Mouse (Mus musculus): Measurements from ENCODE around the gene Stx5a. TPM values are rescaled to one million over a fixed set of nuclear protein-coding genes. Genes with fewer than 3 reads are reported as not detected.
A peak's percentile ranks its signal among the peaks of the same experiment; 100 is the strongest.

The Stx5a gene
- polyA plus RNA-seq, 1 experiment = 32.9 TPM

DNA sequence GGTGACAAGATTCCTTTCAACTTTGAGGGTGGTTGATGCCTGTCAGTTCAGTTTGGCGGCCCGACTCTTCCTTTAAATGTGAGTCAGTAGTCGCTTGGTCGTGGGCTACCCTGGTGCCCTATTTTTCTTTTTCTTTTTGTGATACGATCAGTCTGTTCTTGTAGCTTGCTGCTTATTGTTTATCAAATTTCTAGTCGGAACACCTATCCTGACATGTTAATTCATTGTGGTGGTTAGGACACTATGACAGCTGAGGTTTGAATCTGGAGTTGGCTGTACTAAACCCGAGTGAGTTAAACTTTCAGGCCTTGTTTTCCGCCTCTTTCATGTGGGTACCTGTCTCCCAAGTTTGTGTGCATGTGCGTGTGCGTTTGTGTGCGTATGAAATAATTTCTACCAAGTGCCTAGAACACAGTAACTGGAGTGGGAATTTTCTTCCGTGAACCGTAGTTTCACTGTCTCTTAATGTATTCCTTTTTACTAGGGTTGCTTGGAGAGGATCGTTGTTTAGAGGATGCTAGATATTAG lies 16.3 kb downstream of the Stx5a start:
- peaks cover 70% of the 10 kb centered on the region for H3K79me2 ChIP-seq (ENCODE audit: control insufficient read depth, insufficient read depth)
- peak overlapping the region; percentile 95 for H3K4me3 ChIP-seq (ENCODE audit: insufficient read depth, poor library complexity, severe bottlenecking)
- peaks cover 34% of the 10 kb centered on the region for H3K36me3 ChIP-seq (ENCODE audit: control insufficient read depth, insufficient read depth)
- no peak for TF ChIP-seq CEBPB (IDR thresholded peaks at IDR 0.05; ENCODE audit: low read depth)
- TF ChIP-seq MYOD1 (IDR thresholded peaks at IDR 0.05; ENCODE audit: control insufficient read depth, insufficient read length, low read depth) = no peak
- TF ChIP-seq MAX (IDR thresholded peaks at IDR 0.05) = no peak
- TF ChIP-seq FOSL1 (IDR thresholded peaks at IDR 0.05; ENCODE audit: insufficient read depth, low read length, poor library complexity, severe bottlenecking) = no peak
- no peak for TF ChIP-seq USF1 (IDR thresholded peaks at IDR 0.05; ENCODE audit: low read depth)
- no peak for TF ChIP-seq MYOG (IDR thresholded peaks at IDR 0.05; ENCODE audit: control insufficient read depth, extremely low read depth, insufficient read length)
- TF ChIP-seq CTCF (IDR thresholded peaks at IDR 0.05; ENCODE audit: control insufficient read depth, insufficient read depth, insufficient read length) = no peak
- H3ac ChIP-seq (ENCODE audit: control insufficient read depth, insufficient read length, low read depth) = peak overlapping the region; percentile 99
- H3K27me3 ChIP-seq (ENCODE audit: control insufficient read depth, insufficient read depth, insufficient read length) = no peaks in the 10 kb centered on the region
- peaks cover 52% of the 10 kb centered on the region for H3K79me3 ChIP-seq (ENCODE audit: low read depth)

DNA sequence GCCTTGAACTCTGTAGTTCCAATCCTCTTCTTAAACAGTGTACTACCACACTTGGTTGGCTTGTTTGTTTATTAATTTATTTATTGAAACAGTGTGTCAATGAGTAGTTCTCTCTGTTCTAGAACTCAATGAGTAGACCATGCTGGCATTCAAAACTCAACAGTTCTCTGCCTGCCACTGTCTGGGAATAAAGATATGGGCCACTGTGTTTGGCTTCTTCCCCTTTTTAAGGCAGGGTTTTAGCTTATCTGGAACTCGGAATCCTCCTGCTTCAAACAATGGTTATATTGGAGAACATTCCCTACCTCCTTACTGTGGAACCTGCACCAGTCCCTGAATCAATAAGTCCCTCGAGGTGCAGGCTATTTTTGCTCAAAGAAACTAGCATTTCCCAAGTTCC lies 17.7 kb downstream of the Stx5a start:
- Histone ChIP-seq H3K27me3 (ENCODE audit: control insufficient read depth, insufficient read depth, insufficient read length) (no peaks in the 10 kb centered on the region), H3ac (ENCODE audit: control insufficient read depth, insufficient read length, low read depth) (no peak overlapping the region), H3K36me3 (ENCODE audit: control insufficient read depth, insufficient read depth) (peaks cover 34% of the 10 kb centered on the region), H3K4me3 (ENCODE audit: insufficient read depth, poor library complexity, severe bottlenecking) (no peak overlapping the region), H3K79me2 (ENCODE audit: control insufficient read depth, insufficient read depth) (peaks cover 79% of the 10 kb centered on the region), H3K79me3 (ENCODE audit: low read depth) (peaks cover 56% of the 10 kb centered on the region)
- TF ChIP-seq CEBPB (IDR thresholded peaks at IDR 0.05; ENCODE audit: low read depth) (no peak), MYOG (IDR thresholded peaks at IDR 0.05; ENCODE audit: control insufficient read depth, extremely low read depth, insufficient read length) (no peak), USF1 (IDR thresholded peaks at IDR 0.05; ENCODE audit: low read depth) (no peak), FOSL1 (IDR thresholded peaks at IDR 0.05; ENCODE audit: insufficient read depth, low read length, poor library complexity, severe bottlenecking) (no peak), MAX (IDR thresholded peaks at IDR 0.05) (no peak), CTCF (IDR thresholded peaks at IDR 0.05; ENCODE audit: control insufficient read depth, insufficient read depth, insufficient read length) (no peak), MYOD1 (IDR thresholded peaks at IDR 0.05; ENCODE audit: control insufficient read depth, insufficient read length, low read depth) (no peak)

- TF ChIP-seq MAX (IDR thresholded peaks at IDR 0.05) = no peak
- TF ChIP-seq MYOG (IDR thresholded peaks at IDR 0.05; ENCODE audit: control insufficient read depth, extremely low read depth, insufficient read length) = no peak
- TF ChIP-seq CEBPB (IDR thresholded peaks at IDR 0.05; ENCODE audit: low read depth) = no peak
- TF ChIP-seq CTCF (IDR thresholded peaks at IDR 0.05; ENCODE audit: control insufficient read depth, insufficient read depth, insufficient read length) = no peak
- no peak for TF ChIP-seq FOSL1 (IDR thresholded peaks at IDR 0.05; ENCODE audit: insufficient read depth, low read length, poor library complexity, severe bottlenecking)
- TF ChIP-seq MYOD1 (IDR thresholded peaks at IDR 0.05; ENCODE audit: control insufficient read depth, insufficient read length, low read depth) = no peak
- Histone ChIP-seq H3ac (ENCODE audit: control insufficient read depth, insufficient read length, low read depth) (no peak overlapping the region), H3K79me3 (ENCODE audit: low read depth) (peaks cover 56% of the 10 kb centered on the region), H3K36me3 (ENCODE audit: control insufficient read depth, insufficient read depth) (peaks cover 41% of the 10 kb centered on the region), H3K27me3 (ENCODE audit: control insufficient read depth, insufficient read depth, insufficient read length) (no peaks in the 10 kb centered on the region), H3K4me3 (ENCODE audit: insufficient read depth, poor library complexity, severe bottlenecking) (no peak overlapping the region), H3K79me2 (ENCODE audit: control insufficient read depth, insufficient read depth) (peaks cover 70% of the 10 kb centered on the region)
Observed at GRCm38 (mm10) chr19:8760757-8761156, 19.5 kb downstream of the Stx5a start.

- H3K27me3 ChIP-seq (ENCODE audit: control insufficient read depth, insufficient read depth, insufficient read length) = no peaks in the 10 kb centered on the region
- peaks cover 65% of the 10 kb centered on the region for H3K36me3 ChIP-seq (ENCODE audit: control insufficient read depth, insufficient read depth)
- no peak for TF ChIP-seq MYOD1 (IDR thresholded peaks at IDR 0.05; ENCODE audit: control insufficient read depth, insufficient read length, low read depth)
- TF ChIP-seq MYOG (IDR thresholded peaks at IDR 0.05; ENCODE audit: control insufficient read depth, extremely low read depth, insufficient read length) = no peak
- TF ChIP-seq FOSL1 (IDR thresholded peaks at IDR 0.05; ENCODE audit: insufficient read depth, low read length, poor library complexity, severe bottlenecking) = no peak
- TF ChIP-seq CEBPB (IDR thresholded peaks at IDR 0.05; ENCODE audit: low read depth) = no peak
- no peak for TF ChIP-seq MAX (IDR thresholded peaks at IDR 0.05)
- no peak for TF ChIP-seq CTCF (IDR thresholded peaks at IDR 0.05; ENCODE audit: control insufficient read depth, insufficient read depth, insufficient read length)
- TF ChIP-seq USF1 (IDR thresholded peaks at IDR 0.05; ENCODE audit: low read depth) = no peak
- H3K79me2 ChIP-seq (ENCODE audit: control insufficient read depth, insufficient read depth) = peaks cover 52% of the 10 kb centered on the region
- H3K4me3 ChIP-seq (ENCODE audit: insufficient read depth, poor library complexity, severe bottlenecking) = no peak overlapping the region
- H3ac ChIP-seq (ENCODE audit: control insufficient read depth, insufficient read length, low read depth) = no peak overlapping the region
- H3K79me3 ChIP-seq (ENCODE audit: low read depth) = peaks cover 45% of the 10 kb centered on the region
Observed at GRCm38 (mm10) chr19:8763276-8763675, 22.1 kb downstream of the Stx5a start.

GRCm38 (mm10) chr19:8765562-8765961 lies 24.3 kb downstream of the Stx5a start:
- H3K27me3 ChIP-seq (ENCODE audit: control insufficient read depth, insufficient read depth, insufficient read length) = no peaks in the 10 kb centered on the region
- peaks cover 87% of the 10 kb centered on the region for H3K36me3 ChIP-seq (ENCODE audit: control insufficient read depth, insufficient read depth)

More at GRCm38 (mm10) chr19:8765562-8765961, 24.3 kb downstream of the Stx5a start:
- Histone ChIP-seq H3K4me3 (ENCODE audit: insufficient read depth, poor library complexity, severe bottlenecking) (no peak overlapping the region), H3K79me2 (ENCODE audit: control insufficient read depth, insufficient read depth) (peaks cover 33% of the 10 kb centered on the region), H3K79me3 (ENCODE audit: low read depth) (peaks cover 23% of the 10 kb centered on the region), H3ac (ENCODE audit: control insufficient read depth, insufficient read length, low read depth) (no peak overlapping the region)
- TF ChIP-seq MYOG (IDR thresholded peaks at IDR 0.05; ENCODE audit: control insufficient read depth, extremely low read depth, insufficient read length) (no peak), USF1 (IDR thresholded peaks at IDR 0.05; ENCODE audit: low read depth) (no peak), FOSL1 (IDR thresholded peaks at IDR 0.05; ENCODE audit: insufficient read depth, low read length, poor library complexity, severe bottlenecking) (no peak), CTCF (IDR thresholded peaks at IDR 0.05; ENCODE audit: control insufficient read depth, insufficient read depth, insufficient read length) (no peak)
